Mouse (Mus musculus) midbrain, embryonic 16.5 days (tissue): ENCODE results near the gene Thsd7a. TPM values are rescaled to one million over a fixed set of nuclear protein-coding genes. Genes with fewer than 3 reads are reported as not detected.

Experiments
- ATAC-seq: fragments of 200-750 bp; cut with Nextera tagmentation; 2 replicates; pipeline ENCODE4 v1.8.0; 2017; ENCODE audit warnings: moderate TSS enrichment
- H3K27ac ChIP-seq: fragments of 300-500 bp; sonication (generic); 2 replicates; pipeline ENCODE4 v1.5.1; 2014; ENCODE audit warnings: mild to moderate bottlenecking, low read length, mixed read lengths
- H3K27me3 ChIP-seq: fragments of 300-500 bp; sonication (generic); 2 replicates; pipeline ENCODE4 v1.6.1; 2014; ENCODE audit warnings: low read depth, low read length, mixed read lengths; ENCODE audit not compliant: control insufficient read depth, insufficient read depth
- H3K36me3 ChIP-seq: fragments of 300-500 bp; sonication (generic); 2 replicates; pipeline ENCODE4 v1.6.1; 2014; ENCODE audit warnings: mild to moderate bottlenecking, low read length, moderate library complexity, mixed read lengths; ENCODE audit not compliant: control insufficient read depth, insufficient read depth
- H3K4me1 ChIP-seq: fragments of 300-500 bp; sonication (generic); 2 replicates; pipeline ENCODE4 v1.6.1; 2014; ENCODE audit warnings: mild to moderate bottlenecking, low read length, mixed read lengths; ENCODE audit not compliant: control insufficient read depth, insufficient read depth
- H3K4me2 ChIP-seq: fragments of 300-500 bp; sonication (generic); 2 replicates; pipeline ENCODE4 v1.6.1; 2014; ENCODE audit warnings: mild to moderate bottlenecking, low read length, mixed read lengths
- H3K4me3 ChIP-seq: fragments of 300-500 bp; sonication (generic); 2 replicates; pipeline ENCODE4 v1.5.1; 2014; ENCODE audit warnings: low read depth, mild to moderate bottlenecking, low read length, moderate library complexity, mixed read lengths
- H3K9ac ChIP-seq: fragments of 300-500 bp; sonication (generic); 2 replicates; pipeline ENCODE4 v1.6.1; 2014; ENCODE audit warnings: low read depth, low read length, mixed read lengths
- H3K9me3 ChIP-seq: fragments of 300-500 bp; sonication (generic); replicated peaks from 2 replicates; pipeline ENCODE4 v1.6.1; 2014; ENCODE audit warnings: mild to moderate bottlenecking, low read length, mixed read lengths; ENCODE audit not compliant: control insufficient read depth, poor library complexity, severe bottlenecking
- WGBS: fragments of 180-500 bp; shearing (Covaris S2); extraction: QIAGEN DNeasy Blood & Tissue Kit; methylation state at CpG from one replicate; pipeline ENCODE4 v1.1.7; 2014; 5-methylcytosine and 5-hydroxymethylcytosine counted together
- polyA plus RNA-seq: library from polyadenylated mRNA; unstranded; fragments of >200 nt; fragmentation: Nextera tagmentation; extraction: Ambion mirVana; gene quantifications from 2 replicates; pipeline ENCODE4 v1.2.1, GENCODE M21; 2015

Gene Thsd7a
- polyA plus RNA-seq, 1 experiment from 2014 or later = 28.4 TPM

DNA sequence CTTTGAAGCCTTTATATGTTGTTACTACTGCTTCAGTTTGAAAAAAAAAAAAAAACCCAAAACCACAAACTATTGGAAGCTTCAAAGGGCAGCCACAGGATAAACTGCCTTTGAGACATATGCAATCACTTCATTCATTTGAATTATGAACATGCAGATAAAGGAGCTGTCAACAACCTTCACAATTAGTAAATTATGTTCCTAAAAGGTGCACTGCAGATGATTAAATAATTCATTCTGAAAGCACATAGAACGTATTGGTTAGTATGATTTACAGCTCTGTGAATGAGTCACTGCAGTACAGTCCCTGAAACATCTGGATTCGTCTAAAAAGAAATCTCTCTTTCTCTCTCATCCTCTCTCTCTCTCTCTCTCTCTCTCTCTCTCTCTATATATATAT, 390.5 kb downstream of the Thsd7a start:
- 68% methylated on average over 2 of the region's 2 CpGs for WGBS
- no peak overlapping the region for H3K4me3 ChIP-seq
- no peaks in the 10 kb centered on the region for H3K27me3 ChIP-seq
- H3K36me3 ChIP-seq = no peaks in the 10 kb centered on the region
- no peaks in the 10 kb centered on the region for H3K4me1 ChIP-seq
- no peak overlapping the region for H3K4me2 ChIP-seq
- H3K9me3 ChIP-seq = no peaks in the 10 kb centered on the region
- no peak overlapping the region for H3K27ac ChIP-seq
- no peak for ATAC-seq
- no peak overlapping the region for H3K9ac ChIP-seq

DNA sequence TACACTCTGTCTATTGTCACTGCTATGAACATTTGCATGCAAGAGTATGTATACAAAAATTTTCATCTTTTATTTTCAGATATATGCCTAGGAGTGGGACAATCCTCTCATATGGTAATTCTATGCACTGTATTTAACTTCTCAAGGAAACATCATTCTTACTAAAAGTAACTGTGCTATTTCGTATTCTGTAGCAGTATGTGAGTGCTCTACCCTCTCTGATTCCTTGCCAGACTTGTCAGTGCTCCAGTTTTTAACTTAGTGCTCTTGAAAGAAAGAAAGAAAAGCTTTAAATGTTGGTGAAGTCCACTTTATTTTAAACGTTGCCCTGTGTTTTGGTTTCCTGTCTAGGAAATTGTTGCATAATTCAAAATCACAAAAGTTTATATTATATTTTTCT, 395.6 kb downstream of the Thsd7a start:
- H3K4me1 ChIP-seq = 0 out of 2 replicates have a peak, but pooled peaks cover 2% of the 10 kb centered on the region
- WGBS = 81% methylated on average over 2 of the region's 2 CpGs
- H3K27me3 ChIP-seq = no peaks in the 10 kb centered on the region
- H3K9ac ChIP-seq = no peak overlapping the region
- no peak for ATAC-seq
- H3K27ac ChIP-seq = no peak overlapping the region
- H3K9me3 ChIP-seq = no peaks in the 10 kb centered on the region
- H3K4me2 ChIP-seq = no peak overlapping the region
- H3K4me3 ChIP-seq = no peak overlapping the region
- no peaks in the 10 kb centered on the region for H3K36me3 ChIP-seq

DNA sequence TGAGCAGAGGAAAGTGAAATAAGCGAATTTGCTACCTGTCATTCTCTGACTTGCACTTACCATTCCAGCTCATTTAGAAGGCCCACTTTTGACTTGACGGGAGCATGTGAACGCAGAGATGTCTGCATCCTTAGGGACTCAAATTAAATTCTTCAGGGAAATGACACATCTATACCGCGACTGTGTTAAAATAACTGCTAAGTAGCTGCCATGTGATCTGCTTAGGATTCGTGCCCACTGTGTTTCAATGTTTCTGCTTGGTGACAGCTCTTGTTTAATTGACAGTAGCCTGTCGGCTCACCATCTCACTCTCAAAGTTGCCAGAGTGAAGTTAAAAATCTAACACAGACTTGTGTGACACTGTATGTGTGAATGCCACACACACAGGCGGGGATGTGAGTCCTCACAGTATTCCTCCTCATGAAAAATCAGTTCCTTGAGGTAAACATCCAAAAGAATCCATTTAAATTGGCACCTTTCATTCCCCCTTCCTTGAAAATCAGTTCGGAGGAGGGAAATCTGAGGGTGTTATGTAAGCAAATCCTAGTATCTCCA, 397.0 kb downstream of the Thsd7a start:
- no peak overlapping the region for H3K4me3 ChIP-seq
- H3K9me3 ChIP-seq = no peaks in the 10 kb centered on the region
- no peaks in the 10 kb centered on the region for H3K27me3 ChIP-seq
- H3K27ac ChIP-seq = no peak overlapping the region
- H3K4me1 ChIP-seq = 0 out of 2 replicates have a peak, but pooled peaks cover 2% of the 10 kb centered on the region
- peak; percentile 63 for ATAC-seq
- no peak overlapping the region for H3K9ac ChIP-seq
- H3K4me2 ChIP-seq = no peak overlapping the region
- H3K36me3 ChIP-seq = no peaks in the 10 kb centered on the region
- 66% methylated on average over 9 of the region's 9 CpGs for WGBS

DNA sequence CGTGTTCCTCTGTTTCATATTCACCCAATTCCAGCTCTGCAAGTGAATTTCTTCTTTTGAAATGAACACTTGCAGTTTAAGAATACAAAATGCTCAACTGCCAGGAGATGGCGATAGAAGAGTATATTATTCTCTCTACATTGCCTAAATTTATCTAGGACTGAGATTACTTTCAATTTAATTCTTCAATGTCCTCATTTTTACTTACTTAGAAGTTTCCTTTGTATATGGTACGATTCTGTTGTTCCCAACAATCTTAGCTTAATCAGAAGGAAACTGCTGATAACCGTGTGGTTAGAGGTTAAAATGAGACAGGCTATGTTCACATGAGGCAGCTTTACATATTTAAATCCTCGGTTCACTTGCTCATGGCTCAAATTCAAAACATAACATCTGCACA, 398.5 kb downstream of the Thsd7a start:
- H3K27me3 ChIP-seq = no peaks in the 10 kb centered on the region
- peak; percentile 67 for ATAC-seq
- H3K9me3 ChIP-seq = no peaks in the 10 kb centered on the region
- H3K4me3 ChIP-seq = no peak overlapping the region
- 0 out of 2 replicates have a peak, but pooled peaks cover 2% of the 10 kb centered on the region for H3K4me1 ChIP-seq
- no peaks in the 10 kb centered on the region for H3K36me3 ChIP-seq
- WGBS = 28% methylated on average over 5 of the region's 5 CpGs
- H3K9ac ChIP-seq = no peak overlapping the region
- no peak overlapping the region for H3K27ac ChIP-seq
- peak overlapping the region; percentile 32; the same call in 1 of the 2 replicates for H3K4me2 ChIP-seq

DNA sequence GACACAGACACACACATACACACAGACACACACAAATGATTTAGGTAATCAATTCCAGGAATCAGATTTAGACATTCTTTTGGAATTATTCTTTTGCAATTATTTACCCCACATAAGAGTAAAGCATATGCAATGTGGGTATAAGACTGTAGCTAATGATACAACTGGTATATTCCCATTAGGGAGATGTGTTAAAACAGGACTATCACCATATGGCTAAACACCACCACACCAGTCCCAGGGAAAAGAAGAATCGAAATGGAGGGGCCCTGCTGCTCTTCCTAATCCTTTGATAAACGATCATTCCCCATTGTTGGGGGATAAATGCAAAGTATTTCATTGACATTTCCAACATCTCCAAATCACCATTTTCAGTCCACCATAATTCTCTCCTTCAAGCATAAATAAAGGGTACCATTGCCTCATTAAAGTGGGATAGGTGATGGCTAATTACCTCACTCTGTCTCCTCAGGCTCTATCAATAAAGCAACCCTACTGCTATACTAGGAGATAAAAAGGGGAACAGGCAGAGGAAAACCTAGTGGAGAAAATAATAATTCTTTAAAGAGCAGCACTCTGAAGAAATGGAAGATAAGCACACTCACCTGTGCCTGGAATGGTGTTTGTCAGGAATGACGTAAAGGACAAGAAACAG, 400.0 kb downstream of the Thsd7a start:
- Histone ChIP-seq H3K4me2 (no peak overlapping the region), H3K4me3 (no peak overlapping the region), H3K9ac (no peak overlapping the region), H3K27me3 (no peaks in the 10 kb centered on the region), H3K27ac (no peak overlapping the region), H3K36me3 (no peaks in the 10 kb centered on the region), H3K4me1 (0 out of 2 replicates have a peak, but pooled peaks cover 2% of the 10 kb centered on the region), H3K9me3 (no peaks in the 10 kb centered on the region)
- no peak for ATAC-seq
- WGBS = 38% methylated on average over 3 of the region's 3 CpGs

DNA sequence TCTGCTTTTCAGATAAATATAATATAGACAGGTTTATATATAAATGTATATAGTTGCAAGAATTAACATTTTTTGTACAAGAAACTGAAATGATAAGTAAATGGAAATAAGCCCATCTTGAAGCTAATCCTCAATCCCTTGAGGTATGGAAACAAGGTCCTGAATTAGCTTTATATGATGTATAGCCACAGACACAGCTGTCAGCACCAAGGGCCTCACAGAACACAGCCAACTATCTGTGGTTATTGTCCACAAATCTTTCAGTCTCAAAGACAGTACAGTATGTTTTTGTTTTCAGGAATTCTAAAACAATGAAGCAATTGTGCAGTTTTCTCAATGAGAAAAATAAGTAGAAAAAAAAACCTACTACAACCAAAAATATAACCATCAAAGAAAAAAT, 400.5 kb downstream of the Thsd7a start:
- Histone ChIP-seq H3K4me3 (no peak overlapping the region), H3K4me2 (no peak overlapping the region), H3K9ac (no peak overlapping the region), H3K4me1 (0 out of 2 replicates have a peak, but pooled peaks cover 2% of the 10 kb centered on the region), H3K36me3 (no peaks in the 10 kb centered on the region), H3K9me3 (no peaks in the 10 kb centered on the region), H3K27ac (no peak overlapping the region), H3K27me3 (no peaks in the 10 kb centered on the region)
- ATAC-seq = no peak

DNA sequence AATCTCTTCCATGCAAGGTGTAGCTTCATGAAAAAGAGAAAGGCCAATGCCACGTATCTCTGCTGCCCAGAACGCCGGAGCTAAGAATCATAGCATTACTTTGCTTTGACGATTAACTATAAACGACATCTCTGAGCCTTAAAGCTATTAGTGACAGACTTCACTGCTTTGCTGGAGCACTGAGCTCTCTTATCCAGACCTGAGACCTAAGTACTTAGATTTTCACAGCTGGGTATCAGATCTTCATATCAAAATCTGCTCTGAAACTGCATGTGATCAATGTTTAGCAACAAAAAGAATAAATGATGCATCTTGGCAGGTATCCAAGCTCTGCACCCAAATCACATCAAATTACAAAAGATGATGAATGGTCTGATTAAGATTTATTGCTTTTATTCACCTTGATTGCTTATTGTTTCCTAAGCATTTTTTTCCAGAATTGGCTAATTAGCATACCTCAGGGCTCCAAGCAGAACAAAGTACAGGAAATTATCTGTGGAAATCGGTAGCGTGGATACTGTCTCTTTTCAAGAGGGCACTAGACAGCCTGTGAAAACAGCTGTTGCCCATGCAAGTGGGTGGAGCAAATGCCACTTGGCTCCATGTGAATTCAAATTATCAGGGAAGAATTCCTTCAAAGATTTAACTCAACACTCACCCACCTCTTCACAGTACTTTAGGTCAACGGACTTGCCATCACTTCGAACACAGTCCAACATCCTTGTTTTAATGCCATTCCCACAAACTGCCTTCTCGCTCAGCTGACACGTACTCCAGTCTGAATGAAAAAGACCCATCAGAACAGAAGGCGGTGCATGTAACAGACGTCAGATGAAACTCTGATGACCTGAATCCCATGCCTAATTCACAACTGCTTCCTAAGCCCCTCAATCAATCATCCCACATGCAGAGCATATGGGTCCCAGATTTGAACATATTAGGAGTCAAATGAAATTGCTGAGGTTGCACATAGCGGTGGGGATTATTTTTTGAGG, 412.3 kb downstream of the Thsd7a start:
- Histone ChIP-seq H3K4me1 (peaks cover 9% of the 10 kb centered on the region), H3K36me3 (no peaks in the 10 kb centered on the region), H3K4me3 (no peak overlapping the region), H3K4me2 (no peak overlapping the region), H3K9me3 (no peaks in the 10 kb centered on the region), H3K27ac (no peak overlapping the region), H3K27me3 (no peaks in the 10 kb centered on the region), H3K9ac (no peak overlapping the region)
- ATAC-seq = peak; percentile 60
- 50% methylated on average over 14 of the region's 14 CpGs for WGBS

DNA sequence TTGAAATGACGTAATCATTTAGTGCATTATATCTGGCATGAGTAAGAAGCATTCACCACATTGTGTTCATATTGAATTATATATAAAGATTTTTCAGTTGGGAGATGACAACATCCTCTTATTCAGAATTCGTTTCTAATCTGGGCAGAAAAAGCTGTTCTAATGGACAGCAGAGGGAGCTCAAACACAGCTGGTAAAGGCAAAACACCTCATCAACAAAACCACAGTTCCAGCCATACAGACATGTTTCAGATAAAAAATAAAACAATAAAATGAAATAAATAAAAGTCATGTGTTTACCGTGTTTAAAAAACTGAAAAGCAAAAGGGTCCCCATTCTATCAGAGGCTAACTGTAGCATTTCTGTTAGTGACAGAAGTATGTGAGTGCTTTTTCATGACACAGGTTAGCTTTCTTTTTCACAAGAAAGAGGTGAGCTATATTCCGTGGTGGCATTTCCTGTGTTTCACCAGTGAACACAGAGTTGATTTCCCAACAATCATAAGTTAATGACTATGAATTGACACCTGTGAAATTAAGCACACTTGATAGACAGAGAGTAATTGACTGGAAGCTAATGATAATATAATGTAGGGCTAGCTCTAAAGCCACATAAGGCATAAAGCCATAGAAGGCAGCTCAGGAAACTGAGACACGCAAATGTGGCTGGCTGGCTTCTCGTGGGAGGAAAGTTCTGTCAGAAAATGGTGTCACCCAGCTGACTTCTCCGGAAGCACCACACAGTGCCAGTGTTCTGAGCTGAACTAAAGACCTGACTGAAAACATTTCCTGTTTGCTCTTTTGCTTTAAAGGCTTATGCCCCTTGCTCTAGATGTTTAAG, 433.9 kb downstream of the Thsd7a start:
- H3K4me1 ChIP-seq = no peaks in the 10 kb centered on the region
- no peak overlapping the region for H3K4me2 ChIP-seq
- no peak overlapping the region for H3K4me3 ChIP-seq
- peak; percentile 83; the same call in 1 of the 2 replicates for ATAC-seq
- H3K9ac ChIP-seq = no peak overlapping the region
- H3K27me3 ChIP-seq = no peaks in the 10 kb centered on the region
- no peak overlapping the region for H3K27ac ChIP-seq
- no peaks in the 10 kb centered on the region for H3K9me3 ChIP-seq
- H3K36me3 ChIP-seq = no peaks in the 10 kb centered on the region
- 57% methylated on average over 7 of the region's 7 CpGs for WGBS
